Mouse (Mus musculus): ENCODE measurements at regions not wholly inside any gene's neighbourhood (a gene's known extent, or its start where the extent isn't known, plus 50 kb on each side); places are given as distances from the start of the nearest gene placed in this dataset.

DNA sequence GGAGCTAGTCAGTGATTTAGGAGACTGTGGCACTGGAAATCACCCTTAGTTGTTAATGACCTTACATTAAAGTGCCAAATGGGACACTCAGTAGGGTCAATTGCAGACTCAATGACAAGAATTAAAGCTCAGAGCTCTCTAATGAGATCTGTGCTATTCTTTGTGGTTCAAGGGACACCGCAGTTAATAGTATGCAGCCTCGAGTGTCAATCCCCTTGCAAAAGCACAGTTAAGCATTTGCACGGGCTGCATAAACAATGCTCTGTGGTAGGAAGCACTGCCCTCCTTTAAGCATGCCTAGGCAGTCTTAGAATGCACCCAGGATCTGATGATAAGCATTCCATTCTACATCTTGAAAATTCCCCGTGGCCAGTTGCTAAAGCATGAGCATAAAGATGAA lies 221.5 kb downstream of the Nova1 start:
- no peak for ATAC-seq (ENCODE audit: insufficient number of reproducible peaks, low FRiP score, low TSS enrichment, low read depth)
- 19% methylated on average over 4 of the region's 4 CpGs for WGBS
- Histone ChIP-seq H3K9ac (ENCODE audit: low read length) (no peak overlapping the region), H3K9me3 (ENCODE audit: control insufficient read depth, low read length) (no peaks in the 10 kb centered on the region), H3K27ac (replicated peaks; ENCODE audit: low read depth, low read length) (no peak overlapping the region), H3K4me1 (ENCODE audit: control insufficient read depth, insufficient read depth, low read length) (no peaks in the 10 kb centered on the region), H3K36me3 (ENCODE audit: control insufficient read depth, insufficient read depth, low read length) (no peaks in the 10 kb centered on the region), H3K27me3 (ENCODE audit: control insufficient read depth, insufficient read depth, low read length) (no peaks in the 10 kb centered on the region), H3K4me3 (ENCODE audit: low read depth, low read length) (no peak overlapping the region), H3K4me2 (ENCODE audit: low read depth, severe bottlenecking) (no peak overlapping the region)
- DNase-seq (ENCODE audit: low spot score), result no peak

- no peak for DNase-seq (ENCODE audit: low spot score)
- Histone ChIP-seq H3K27me3 (ENCODE audit: control insufficient read depth, insufficient read depth, low read length) (no peaks in the 10 kb centered on the region), H3K36me3 (ENCODE audit: control insufficient read depth, insufficient read depth, low read length) (no peaks in the 10 kb centered on the region), H3K27ac (replicated peaks; ENCODE audit: low read depth, low read length) (no peak overlapping the region), H3K9ac (ENCODE audit: low read length) (no peak overlapping the region), H3K9me3 (ENCODE audit: control insufficient read depth, low read length) (no peaks in the 10 kb centered on the region), H3K4me2 (ENCODE audit: low read depth, severe bottlenecking) (no peak overlapping the region), H3K4me3 (ENCODE audit: low read depth, low read length) (no peak overlapping the region), H3K4me1 (ENCODE audit: control insufficient read depth, insufficient read depth, low read length) (no peaks in the 10 kb centered on the region)
- no peak for ATAC-seq (ENCODE audit: insufficient number of reproducible peaks, low FRiP score, low TSS enrichment, low read depth)
- WGBS, result 81% methylated on average over 2 of the region's 2 CpGs
These were observed 250.1 kb downstream of the Nova1 start for GRCm38 (mm10) chr12:46568665-46569064.

DNA sequence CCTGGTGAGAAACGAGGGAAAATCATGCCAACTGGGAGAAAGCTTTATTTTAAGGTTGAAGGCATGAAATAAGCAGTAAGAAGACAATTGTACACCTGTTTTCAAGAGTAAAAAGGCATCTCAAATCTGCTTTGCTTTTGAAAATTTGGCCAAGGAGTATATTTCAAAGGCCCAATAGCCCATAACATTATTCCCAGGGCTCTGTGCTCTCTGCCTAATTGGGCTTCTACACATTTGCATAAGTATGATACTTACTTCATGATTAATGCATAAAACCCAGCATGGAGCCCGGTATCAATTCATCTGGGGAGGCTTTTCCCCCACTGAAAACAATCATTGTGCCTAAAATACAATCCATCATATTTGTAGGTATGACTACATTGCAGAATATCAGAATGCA lies 252.4 kb downstream of the Nova1 start:
- WGBS, result 69% methylated on average over 2 of the region's 2 CpGs

DNA sequence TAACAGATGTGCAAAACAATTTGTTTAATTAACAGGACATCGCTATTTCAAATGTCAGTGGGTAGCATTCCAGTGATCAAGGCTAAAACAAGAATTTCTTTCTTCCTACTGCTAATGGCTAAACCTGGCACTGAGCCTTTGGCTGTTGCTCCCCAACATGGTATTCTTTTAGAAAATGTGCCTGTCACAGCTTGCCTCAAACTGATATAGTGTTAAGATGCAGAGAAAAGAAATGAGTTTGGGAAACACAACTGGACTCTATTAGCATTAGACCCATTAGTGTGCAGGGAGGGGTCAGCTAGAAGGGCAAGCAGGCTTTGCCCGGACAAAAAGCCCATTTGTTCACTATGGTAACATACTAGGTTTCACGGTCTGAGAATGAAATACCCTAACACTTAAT lies 297.8 kb downstream of the Nova1 start:
- H3K4me3 ChIP-seq (ENCODE audit: low read depth, low read length), result no peak overlapping the region
- no peaks in the 10 kb centered on the region for H3K27me3 ChIP-seq (ENCODE audit: control insufficient read depth, insufficient read depth, low read length)
- 0 out of 2 replicates have a peak, but pooled peaks have one; percentile 54 for ATAC-seq (ENCODE audit: insufficient number of reproducible peaks, low FRiP score, low TSS enrichment, low read depth)
- H3K4me1 ChIP-seq (ENCODE audit: control insufficient read depth, insufficient read depth, low read length), result no peaks in the 10 kb centered on the region
- WGBS, result 30% methylated on average over 3 of the region's 3 CpGs
- no peaks in the 10 kb centered on the region for H3K36me3 ChIP-seq (ENCODE audit: control insufficient read depth, insufficient read depth, low read length)
- DNase-seq (ENCODE audit: low spot score), result peak; percentile 29
- H3K9me3 ChIP-seq (ENCODE audit: control insufficient read depth, low read length), result no peaks in the 10 kb centered on the region
- no peak overlapping the region for H3K27ac ChIP-seq (replicated peaks; ENCODE audit: low read depth, low read length)
- H3K4me2 ChIP-seq (ENCODE audit: low read depth, severe bottlenecking), result no peak overlapping the region
- no peak overlapping the region for H3K9ac ChIP-seq (ENCODE audit: low read length)

More for the DNA sequence above, 252.4 kb downstream of the Nova1 start:
- DNase-seq (ENCODE audit: low spot score), result no peak
- H3K27me3 ChIP-seq (ENCODE audit: control insufficient read depth, insufficient read depth, low read length), result no peaks in the 10 kb centered on the region
- H3K9me3 ChIP-seq (ENCODE audit: control insufficient read depth, low read length), result no peaks in the 10 kb centered on the region
- no peak overlapping the region for H3K27ac ChIP-seq (replicated peaks; ENCODE audit: low read depth, low read length)
- ATAC-seq (ENCODE audit: insufficient number of reproducible peaks, low FRiP score, low TSS enrichment, low read depth), result no peak
- H3K4me3 ChIP-seq (ENCODE audit: low read depth, low read length), result no peak overlapping the region
- H3K36me3 ChIP-seq (ENCODE audit: control insufficient read depth, insufficient read depth, low read length), result no peaks in the 10 kb centered on the region
- H3K4me1 ChIP-seq (ENCODE audit: control insufficient read depth, insufficient read depth, low read length), result no peaks in the 10 kb centered on the region
- H3K4me2 ChIP-seq (ENCODE audit: low read depth, severe bottlenecking), result no peak overlapping the region
- H3K9ac ChIP-seq (ENCODE audit: low read length), result no peak overlapping the region

GRCm38 (mm10) chr12:46507829-46508228 lies 310.9 kb downstream of the Nova1 start:
- Histone ChIP-seq H3K27ac (replicated peaks; ENCODE audit: low read depth, low read length) (no peak overlapping the region), H3K4me1 (ENCODE audit: control insufficient read depth, insufficient read depth, low read length) (no peaks in the 10 kb centered on the region), H3K27me3 (ENCODE audit: control insufficient read depth, insufficient read depth, low read length) (no peaks in the 10 kb centered on the region), H3K4me3 (ENCODE audit: low read depth, low read length) (no peak overlapping the region), H3K9ac (ENCODE audit: low read length) (no peak overlapping the region), H3K36me3 (ENCODE audit: control insufficient read depth, insufficient read depth, low read length) (no peaks in the 10 kb centered on the region), H3K9me3 (ENCODE audit: control insufficient read depth, low read length) (no peaks in the 10 kb centered on the region), H3K4me2 (ENCODE audit: low read depth, severe bottlenecking) (no peak overlapping the region)
- DNase-seq (ENCODE audit: low spot score), result no peak
- WGBS, result 95% methylated on average over 3 of the region's 3 CpGs
- no peak for ATAC-seq (ENCODE audit: insufficient number of reproducible peaks, low FRiP score, low TSS enrichment, low read depth)

DNA sequence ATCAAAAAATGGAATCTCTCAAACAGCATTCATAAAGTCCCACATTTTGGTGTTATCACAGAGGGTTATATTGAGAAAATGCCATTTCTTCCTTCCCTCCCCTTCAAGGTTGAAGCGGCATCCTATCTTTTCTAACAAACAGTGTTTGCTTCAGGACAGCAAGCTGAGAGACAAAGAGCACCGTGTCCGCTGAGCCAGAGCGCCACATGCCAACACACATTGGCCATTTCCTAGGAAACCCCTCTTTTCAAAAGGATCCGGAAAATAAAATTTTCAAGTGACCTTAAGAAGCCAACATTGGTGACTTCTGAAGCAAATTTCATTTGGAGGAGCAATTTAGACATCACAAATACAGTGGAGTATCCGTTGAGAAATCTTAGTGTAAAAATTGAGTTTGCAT lies 326.3 kb downstream of the Nova1 start:
- Histone ChIP-seq H3K27ac (replicated peaks; ENCODE audit: low read depth, low read length) (no peak overlapping the region), H3K4me1 (ENCODE audit: control insufficient read depth, insufficient read depth, low read length) (no peaks in the 10 kb centered on the region), H3K9ac (ENCODE audit: low read length) (no peak overlapping the region), H3K4me2 (ENCODE audit: low read depth, severe bottlenecking) (no peak overlapping the region), H3K36me3 (ENCODE audit: control insufficient read depth, insufficient read depth, low read length) (no peaks in the 10 kb centered on the region), H3K27me3 (ENCODE audit: control insufficient read depth, insufficient read depth, low read length) (no peaks in the 10 kb centered on the region), H3K9me3 (ENCODE audit: control insufficient read depth, low read length) (no peaks in the 10 kb centered on the region), H3K4me3 (ENCODE audit: low read depth, low read length) (no peak overlapping the region)
- no peak for ATAC-seq (ENCODE audit: insufficient number of reproducible peaks, low FRiP score, low TSS enrichment, low read depth)
- WGBS, result 96% methylated on average over 6 of the region's 6 CpGs
- no peak for DNase-seq (ENCODE audit: low spot score)

DNA sequence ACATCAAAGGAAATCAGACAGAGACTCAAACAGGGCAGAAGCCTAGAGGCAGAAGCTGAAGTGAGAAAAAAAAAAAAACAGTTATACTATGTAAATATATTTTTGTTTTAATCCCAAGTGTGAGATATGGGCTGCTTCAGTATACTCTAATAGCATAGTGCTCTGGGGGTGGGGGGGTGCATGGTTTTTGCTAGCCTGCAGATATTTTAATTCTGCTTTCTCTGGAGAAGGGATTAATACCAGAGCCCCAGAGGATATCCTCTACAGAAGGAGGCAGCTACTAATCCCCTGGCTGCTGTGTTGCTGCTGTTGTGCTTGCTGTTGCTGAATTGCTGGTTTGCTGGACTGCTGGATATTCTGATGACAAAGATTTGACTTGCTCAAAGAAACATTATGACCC lies 367.8 kb downstream of the Nova1 start:
- Histone ChIP-seq H3K9ac (ENCODE audit: low read length) (no peak overlapping the region), H3K4me1 (ENCODE audit: control insufficient read depth, insufficient read depth, low read length) (no peaks in the 10 kb centered on the region), H3K36me3 (ENCODE audit: control insufficient read depth, insufficient read depth, low read length) (no peaks in the 10 kb centered on the region), H3K4me3 (ENCODE audit: low read depth, low read length) (no peak overlapping the region), H3K27ac (replicated peaks; ENCODE audit: low read depth, low read length) (no peak overlapping the region), H3K4me2 (ENCODE audit: low read depth, severe bottlenecking) (no peak overlapping the region), H3K9me3 (ENCODE audit: control insufficient read depth, low read length) (no peaks in the 10 kb centered on the region), H3K27me3 (ENCODE audit: control insufficient read depth, insufficient read depth, low read length) (no peaks in the 10 kb centered on the region)
- DNase-seq (ENCODE audit: low spot score), result no peak
- no peak for ATAC-seq (ENCODE audit: insufficient number of reproducible peaks, low FRiP score, low TSS enrichment, low read depth)

GRCm38 (mm10) chr12:46444644-46445313 lies 373.9 kb downstream of the Nova1 start:
- Histone ChIP-seq H3K27me3 (ENCODE audit: control insufficient read depth, insufficient read depth, low read length) (no peaks in the 10 kb centered on the region), H3K4me2 (ENCODE audit: low read depth, severe bottlenecking) (no peak overlapping the region), H3K9ac (ENCODE audit: low read length) (no peak overlapping the region), H3K4me1 (ENCODE audit: control insufficient read depth, insufficient read depth, low read length) (no peaks in the 10 kb centered on the region), H3K9me3 (ENCODE audit: control insufficient read depth, low read length) (no peaks in the 10 kb centered on the region), H3K36me3 (ENCODE audit: control insufficient read depth, insufficient read depth, low read length) (no peaks in the 10 kb centered on the region), H3K27ac (replicated peaks; ENCODE audit: low read depth, low read length) (no peak overlapping the region), H3K4me3 (ENCODE audit: low read depth, low read length) (no peak overlapping the region)
- WGBS, result 79% methylated on average over 7 of the region's 7 CpGs
- DNase-seq (ENCODE audit: low spot score) (no peak), ATAC-seq (ENCODE audit: insufficient number of reproducible peaks, low FRiP score, low TSS enrichment, low read depth) (no peak)

DNA sequence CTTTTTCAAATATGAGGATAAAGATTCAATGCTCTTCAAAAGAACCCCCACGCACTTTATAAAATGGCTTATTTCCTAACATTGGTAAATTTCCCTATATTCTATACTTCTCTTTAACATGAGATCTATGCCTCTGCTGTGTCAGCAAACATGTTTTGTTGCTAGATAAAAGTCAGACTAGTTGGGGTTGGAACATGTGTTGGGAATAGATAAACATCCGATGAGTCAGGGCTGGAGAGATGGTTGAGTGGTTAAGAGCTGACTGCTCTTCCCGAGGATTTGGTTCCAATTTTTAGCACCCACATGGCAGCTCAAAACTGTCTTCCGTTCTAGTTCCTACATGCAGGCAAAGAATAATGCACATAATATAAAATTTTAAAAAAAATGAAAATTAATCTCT lies 399.1 kb downstream of the Nova1 start:
- Histone ChIP-seq H3K4me2 (ENCODE audit: low read depth, severe bottlenecking) (no peak overlapping the region), H3K4me3 (ENCODE audit: low read depth, low read length) (no peak overlapping the region), H3K27me3 (ENCODE audit: control insufficient read depth, insufficient read depth, low read length) (no peaks in the 10 kb centered on the region), H3K4me1 (ENCODE audit: control insufficient read depth, insufficient read depth, low read length) (no peaks in the 10 kb centered on the region), H3K27ac (replicated peaks; ENCODE audit: low read depth, low read length) (no peak overlapping the region), H3K9me3 (ENCODE audit: control insufficient read depth, low read length) (no peaks in the 10 kb centered on the region), H3K36me3 (ENCODE audit: control insufficient read depth, insufficient read depth, low read length) (no peaks in the 10 kb centered on the region), H3K9ac (ENCODE audit: low read length) (no peak overlapping the region)
- WGBS, result 88% methylated on average over 4 of the region's 4 CpGs
- ATAC-seq (ENCODE audit: insufficient number of reproducible peaks, low FRiP score, low TSS enrichment, low read depth) (no peak), DNase-seq (ENCODE audit: low spot score) (no peak)
